Mouse (Mus musculus) embryonic facial prominence, embryonic 14.5 days (tissue): ENCODE measurements around the gene Dpp10. TPM values are rescaled to one million over a fixed set of nuclear protein-coding genes. Genes with fewer than 3 reads are reported as not detected.

Experiments used
- ATAC-seq: fragments of 200-750 bp; cut with Nextera tagmentation; 2 replicates; pipeline ENCODE4 v1.8.0; 2017; ENCODE audit warnings: low read depth, moderate number of reproducible peaks, moderate TSS enrichment
- DNase-seq: peaks from one replicate; pipeline ENCODE4 v3.0.0-alpha.2; 2015; ENCODE audit warnings: low spot score
- H3K27ac ChIP-seq: fragments of 300-500 bp; sonication (generic); replicated peaks from 2 replicates; pipeline ENCODE4 v1.5.1; 2014; ENCODE audit warnings: low read depth, mild to moderate bottlenecking, low read length, moderate library complexity
- H3K27me3 ChIP-seq: fragments of 300-500 bp; sonication (generic); replicated peaks from 2 replicates; pipeline ENCODE4 v1.6.1; 2014; ENCODE audit warnings: low read length; ENCODE audit not compliant: control insufficient read depth, insufficient read depth
- H3K36me3 ChIP-seq: fragments of 300-500 bp; sonication (generic); 2 replicates; pipeline ENCODE4 v1.6.1; 2014; ENCODE audit warnings: low read length, mixed read lengths; ENCODE audit not compliant: control insufficient read depth, insufficient read depth
- H3K4me1 ChIP-seq: fragments of 300-500 bp; sonication (generic); 2 replicates; pipeline ENCODE4 v1.6.1; 2014; ENCODE audit warnings: antibody characterized with exemption, low read length; ENCODE audit not compliant: control insufficient read depth, insufficient read depth
- H3K4me2 ChIP-seq: fragments of 300-500 bp; sonication (generic); 2 replicates; pipeline ENCODE4 v1.6.1; 2014; ENCODE audit warnings: low read depth, mild to moderate bottlenecking, low read length, moderate library complexity, mixed read lengths
- H3K4me3 ChIP-seq: fragments of 300-500 bp; sonication (generic); 2 replicates; pipeline ENCODE4 v1.5.1; 2014; ENCODE audit warnings: low read depth, mild to moderate bottlenecking, low read length
- H3K9ac ChIP-seq: fragments of 300-500 bp; sonication (generic); 2 replicates; pipeline ENCODE4 v1.6.1; 2014; ENCODE audit warnings: low read depth, mild to moderate bottlenecking, low read length, moderate library complexity, mixed read lengths
- H3K9me3 ChIP-seq: fragments of 300-500 bp; sonication (generic); 2 replicates; pipeline ENCODE4 v1.6.1; 2016; ENCODE audit warnings: low read length; ENCODE audit not compliant: control insufficient read depth
- WGBS: fragments of 180-500 bp; shearing (Covaris S2); extraction: QIAGEN DNeasy Blood & Tissue Kit; methylation state at CpG from one replicate; pipeline ENCODE4 v1.1.7; 2014; 5-methylcytosine and 5-hydroxymethylcytosine counted together
- polyA plus RNA-seq: library from polyadenylated mRNA; unstranded; fragments of >200 nt; fragmentation: Nextera tagmentation; extraction: Ambion mirVana; gene quantifications from 2 replicates; pipeline ENCODE4 v1.2.1, GENCODE M21; 2014

Gene Dpp10
- 0.90 and 1.3 TPM in 2 replicates for polyA plus RNA-seq

- Histone ChIP-seq H3K4me1 (no peaks in the 10 kb centered on the region), H3K9me3 (no peaks in the 10 kb centered on the region), H3K27ac (no peak within 1 kb of the TSS), H3K36me3 (no peaks in the 10 kb centered on the region), H3K9ac (peak within 1 kb of the TSS; percentile 27; the same call in 1 of the 2 replicates), H3K4me2 (peak within 1 kb of the TSS; percentile 84), H3K4me3 (peak within 1 kb of the TSS; percentile 49), H3K27me3 (peaks cover 50% of the 10 kb centered on the region)
- DNase-seq (peak; percentile 13), ATAC-seq (peak; percentile 50; the same call in 1 of the 2 replicates)
- under 1% methylated on average over 17 of the region's 38 CpGs for WGBS
These were observed at the start of gene Dpp10 for GRCm38 (mm10) chr1:124044925-124045640. Gene Dpp10, minus strand, starts transcription at chr1:124045559.

DNA sequence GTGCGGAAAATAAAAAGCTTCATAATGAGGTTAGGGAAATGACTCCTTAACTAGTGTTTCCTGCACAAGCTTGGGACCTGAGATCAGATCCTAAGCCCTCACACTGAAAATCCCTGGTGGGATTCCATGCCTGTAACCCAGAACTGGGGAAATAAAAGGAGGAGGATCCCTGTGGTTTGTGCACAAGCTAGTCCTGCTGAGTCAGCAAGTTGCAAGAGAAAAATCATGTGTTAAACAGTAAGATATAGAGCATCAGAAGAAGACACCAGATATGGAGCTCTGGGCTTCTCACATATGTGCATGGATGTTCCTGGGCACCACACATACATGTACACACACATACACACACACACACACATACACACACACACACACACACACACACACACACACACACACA is 3.2 kb upstream of the Dpp10 start:
- ATAC-seq: no peak
- Histone ChIP-seq H3K27ac (no peak overlapping the region), H3K9me3 (no peaks in the 10 kb centered on the region), H3K9ac (no peak overlapping the region), H3K4me3 (no peak overlapping the region), H3K27me3 (peaks cover 42% of the 10 kb centered on the region), H3K36me3 (no peaks in the 10 kb centered on the region), H3K4me1 (no peaks in the 10 kb centered on the region), H3K4me2 (no peak overlapping the region)
- no peak for DNase-seq
- 85% methylated on average over 1 of the region's 1 CpGs for WGBS

GRCm38 (mm10) chr1:124045761-124046300 is 472 bp upstream of the Dpp10 start:
- Histone ChIP-seq H3K4me2 (peak overlapping the region; percentile 84), H3K36me3 (no peaks in the 10 kb centered on the region), H3K27ac (no peak overlapping the region), H3K9me3 (no peaks in the 10 kb centered on the region), H3K9ac (peak overlapping the region; percentile 27; the same call in 1 of the 2 replicates), H3K4me1 (no peaks in the 10 kb centered on the region), H3K4me3 (peak overlapping the region; percentile 49), H3K27me3 (peaks cover 50% of the 10 kb centered on the region)
- ATAC-seq: peak; percentile 76
- DNase-seq: peak; percentile 25
- WGBS: 2% methylated on average over 28 of the region's 44 CpGs

DNA sequence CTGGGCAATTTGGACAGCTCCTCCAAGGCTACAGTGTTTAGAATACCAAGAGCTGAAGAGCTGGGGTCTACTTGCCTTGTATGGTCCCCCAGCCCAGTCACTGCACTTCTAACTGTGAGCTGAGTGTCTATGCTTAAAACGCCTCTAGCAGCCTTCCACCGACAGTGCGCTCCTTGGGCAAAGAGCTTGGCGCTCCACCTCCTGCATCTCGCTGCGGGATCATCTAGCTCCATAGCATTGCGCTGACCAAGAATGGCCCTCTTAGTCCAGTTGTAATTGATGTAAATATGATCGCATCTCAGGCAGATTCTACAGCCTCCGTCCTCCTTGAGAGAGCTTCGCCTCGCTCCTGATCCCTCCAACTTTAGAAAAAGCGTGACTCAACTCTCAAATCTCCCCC is 1.2 kb downstream of the Dpp10 start:
- H3K4me3 ChIP-seq: no peak overlapping the region
- no peaks in the 10 kb centered on the region for H3K4me1 ChIP-seq
- no peak for ATAC-seq
- peak; percentile 13 for DNase-seq
- H3K9me3 ChIP-seq: no peaks in the 10 kb centered on the region
- H3K27ac ChIP-seq: no peak overlapping the region
- 11% methylated on average over 12 of the region's 12 CpGs for WGBS
- peaks cover 50% of the 10 kb centered on the region for H3K27me3 ChIP-seq
- no peak overlapping the region for H3K4me2 ChIP-seq
- H3K36me3 ChIP-seq: no peaks in the 10 kb centered on the region
- H3K9ac ChIP-seq: no peak overlapping the region

- no peaks in the 10 kb centered on the region for H3K36me3 ChIP-seq
- ATAC-seq (no peak), DNase-seq (no peak)
- no peak overlapping the region for H3K4me2 ChIP-seq
- H3K9ac ChIP-seq: no peak overlapping the region
- H3K27me3 ChIP-seq: peaks cover 50% of the 10 kb centered on the region
- H3K9me3 ChIP-seq: no peaks in the 10 kb centered on the region
- no peak overlapping the region for H3K27ac ChIP-seq
- 54% methylated on average over 6 of the region's 6 CpGs for WGBS
- H3K4me3 ChIP-seq: no peak overlapping the region
- H3K4me1 ChIP-seq: no peaks in the 10 kb centered on the region
These were observed 1.9 kb downstream of the Dpp10 start for GRCm38 (mm10) chr1:124043421-124043820.

- ATAC-seq (no peak), DNase-seq (peak; percentile 13)
- no peaks in the 10 kb centered on the region for H3K9me3 ChIP-seq
- H3K36me3 ChIP-seq: no peaks in the 10 kb centered on the region
- H3K4me3 ChIP-seq: no peak overlapping the region
- peaks cover 38% of the 10 kb centered on the region for H3K27me3 ChIP-seq
- WGBS: 3% methylated on average over 3 of the region's 3 CpGs
- no peak overlapping the region for H3K4me2 ChIP-seq
- no peak overlapping the region for H3K9ac ChIP-seq
- H3K27ac ChIP-seq: no peak overlapping the region
- no peaks in the 10 kb centered on the region for H3K4me1 ChIP-seq
These were observed 3.8 kb downstream of the Dpp10 start for GRCm38 (mm10) chr1:124041559-124041958.

GRCm38 (mm10) chr1:124035306-124035990 is 9.9 kb downstream of the Dpp10 start:
- H3K4me3 ChIP-seq: no peak overlapping the region
- no peaks in the 10 kb centered on the region for H3K4me1 ChIP-seq
- no peak overlapping the region for H3K9ac ChIP-seq
- DNase-seq: no peak
- ATAC-seq: no peak
- H3K9me3 ChIP-seq: no peaks in the 10 kb centered on the region
- no peaks in the 10 kb centered on the region for H3K27me3 ChIP-seq
- WGBS: 65% methylated on average over 4 of the region's 4 CpGs
- no peak overlapping the region for H3K27ac ChIP-seq
- no peak overlapping the region for H3K4me2 ChIP-seq
- no peaks in the 10 kb centered on the region for H3K36me3 ChIP-seq

DNA sequence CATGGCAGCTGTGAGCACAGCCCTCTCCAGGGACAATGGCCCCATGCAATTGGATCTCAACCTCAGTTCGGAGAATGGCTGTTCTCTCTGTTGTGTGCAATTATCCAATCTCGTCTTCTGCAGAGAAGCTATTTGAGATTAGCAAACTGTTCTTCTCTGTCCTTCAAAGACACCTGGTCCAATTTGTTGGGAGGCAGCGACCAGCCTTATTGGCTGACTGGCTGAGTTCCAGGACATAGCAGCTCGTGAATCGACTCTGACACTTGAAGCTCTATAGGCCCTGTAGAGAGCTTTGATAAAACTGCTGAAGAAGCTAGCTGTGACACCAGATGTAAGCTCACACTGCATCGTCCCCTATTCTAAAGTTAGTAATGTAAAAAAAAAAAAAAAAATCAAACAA is 12.7 kb downstream of the Dpp10 start:
- H3K9ac ChIP-seq: no peak overlapping the region
- DNase-seq (no peak), ATAC-seq (no peak)

More for the DNA sequence above, 12.7 kb downstream of the Dpp10 start:
- H3K4me3 ChIP-seq: no peak overlapping the region
- H3K27me3 ChIP-seq: no peaks in the 10 kb centered on the region
- no peak overlapping the region for H3K27ac ChIP-seq
- H3K36me3 ChIP-seq: no peaks in the 10 kb centered on the region
- WGBS: 50% methylated on average over 6 of the region's 6 CpGs
- no peak overlapping the region for H3K4me2 ChIP-seq
- no peaks in the 10 kb centered on the region for H3K9me3 ChIP-seq
- H3K4me1 ChIP-seq: no peaks in the 10 kb centered on the region
